Mouse (Mus musculus) bone marrow, adult 2 months (tissue): ENCODE measurements around the gene Rhbdd1.

Experiments
- CTCF ChIP-seq: fragments of 200-500 bp; IDR thresholded peaks from 2 replicates; pipeline ENCODE4 v1.5.1; 2011; ENCODE audit warnings: low read length, control low read depth; ENCODE audit not compliant: control insufficient read depth, insufficient read depth
- POLR2A ChIP-seq: fragments of 200-500 bp; IDR thresholded peaks from 2 replicates; pipeline ENCODE4 v1.6.1; 2011; ENCODE audit warnings: low read depth, mild to moderate bottlenecking, control low read depth, low read length, borderline replicate concordance; ENCODE audit not compliant: control insufficient read depth

- TF ChIP-seq CTCF (no peak), POLR2A (no peak)
Observed at GRCm38 (mm10) chr1:82427729-82428128, 111.5 kb downstream of the Rhbdd1 start.
